Mouse (Mus musculus) large intestine, adult 2 months (tissue): ENCODE measurements around the gene Psmb7. TPM values are rescaled to one million over a fixed set of nuclear protein-coding genes. Genes with fewer than 3 reads are reported as not detected.

Experiments
- DNase-seq: peaks from one replicate; pipeline ENCODE4 v3.0.0-alpha.2; 2012; ENCODE audit warnings: low read depth, low spot score
- WGBS: fragments of 180-500 bp; shearing (Covaris S2); methylation state at CpG from one replicate; pipeline ENCODE4 v1.1.7; 2018; 5-methylcytosine and 5-hydroxymethylcytosine counted together
- polyA plus RNA-seq: library from polyadenylated mRNA; depleted of rRNA; stranded (reverse); fragments of >200 nt; gene quantifications from 2 replicates; pipeline ENCODE4 v1.2.3, GENCODE M21; 2012; rRNA removed

Gene Psmb7
- 85.4 and 91.4 TPM in 2 replicates for polyA plus RNA-seq

DNA sequence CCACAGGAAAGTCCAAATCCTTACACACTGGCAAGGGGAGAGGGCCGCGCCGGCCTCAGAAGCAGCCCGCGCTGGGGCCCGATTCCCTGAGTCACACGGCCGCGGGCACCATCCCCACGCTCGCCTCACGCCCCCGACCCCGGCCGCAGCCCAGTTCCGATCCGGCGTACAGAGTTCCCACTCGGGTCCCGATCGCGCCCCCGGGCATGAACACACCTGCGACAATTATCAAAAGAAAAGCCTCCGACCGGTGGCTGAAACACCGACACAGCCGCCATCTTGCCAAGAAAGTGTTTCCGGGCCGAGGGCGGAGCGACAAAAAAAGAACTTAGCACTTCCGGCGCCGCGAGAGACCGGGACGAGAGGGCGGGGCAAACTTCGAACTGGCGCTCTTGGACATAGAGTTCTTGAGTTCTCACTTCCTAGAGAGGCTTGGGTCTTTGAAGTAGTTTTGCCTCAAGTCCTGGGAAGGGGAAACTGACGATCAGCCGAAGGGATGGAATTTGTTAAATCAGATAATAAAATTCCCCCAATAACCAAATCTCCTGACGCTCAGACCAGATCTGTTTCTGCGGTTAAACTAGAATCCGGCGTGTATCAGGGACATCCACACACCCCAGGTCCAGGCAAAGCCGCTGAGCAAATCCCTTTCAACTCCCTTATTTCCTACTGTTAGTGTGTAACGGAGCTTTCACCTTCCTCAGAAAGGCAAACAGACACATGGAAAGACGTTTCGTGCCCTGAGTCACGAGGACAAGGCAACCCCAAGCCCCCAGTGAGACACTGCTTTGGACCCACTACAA lies at the start of gene Psmb7:
Gene Psmb7, minus strand, starts transcription at position 463 of the 803 bp plus-strand sequence.
- 2% methylated on average over 52 of the region's 52 CpGs for WGBS
- peak; percentile 81 for DNase-seq

GRCm38 (mm10) chr2:38691542-38691941 lies 47.7 kb upstream of the Psmb7 start:
- WGBS: 10% methylated on average over 8 of the region's 8 CpGs
- peak; percentile 13 for DNase-seq

DNA sequence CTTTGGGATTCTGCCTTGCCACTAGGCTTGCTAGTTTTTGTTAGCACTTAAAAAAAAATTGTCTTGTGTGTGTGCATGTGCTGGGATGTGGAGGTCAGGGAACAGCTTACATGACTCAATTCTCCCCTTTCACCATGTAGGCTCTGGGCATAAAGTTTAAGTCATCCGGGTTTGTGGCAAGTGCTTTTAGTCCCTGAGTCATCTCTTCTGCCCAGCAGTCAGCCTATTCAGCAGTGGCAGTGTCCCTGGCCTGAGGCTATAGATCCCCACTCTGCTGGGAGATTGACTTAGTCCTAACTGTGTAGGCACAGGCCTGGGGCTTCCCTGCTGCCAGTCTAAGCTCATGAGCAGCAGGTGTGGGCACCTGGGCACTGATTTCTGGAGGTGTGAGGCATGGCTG lies 46.0 kb upstream of the Psmb7 start:
- 87% methylated on average over 1 of the region's 1 CpGs for WGBS
- DNase-seq: no peak

- WGBS: 9% methylated on average over 29 of the region's 29 CpGs
- DNase-seq: no peak
Measured at GRCm38 (mm10) chr2:38688791-38689520, 45.1 kb upstream of the Psmb7 start.

DNA sequence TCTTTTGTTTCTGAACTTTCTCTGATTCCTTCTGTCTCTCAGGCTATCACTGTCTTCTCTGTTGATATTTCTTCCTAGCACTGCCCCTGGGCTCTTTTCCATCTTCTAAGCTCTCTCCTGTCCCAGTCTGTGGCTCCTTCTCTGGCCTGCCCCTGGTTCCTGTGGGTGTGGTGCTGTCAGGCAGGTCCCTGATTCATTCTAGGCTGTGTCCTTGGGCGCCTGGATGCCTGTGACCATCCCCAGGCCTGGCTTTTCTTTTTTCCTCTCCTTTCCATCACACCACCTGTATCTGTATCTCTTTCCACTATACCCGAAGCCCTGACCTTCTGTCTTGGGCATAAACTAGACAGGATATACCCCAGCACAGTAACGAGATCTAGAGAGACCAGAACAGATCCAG lies 41.9 kb upstream of the Psmb7 start:
- WGBS: 59% methylated on average over 3 of the region's 3 CpGs
- no peak for DNase-seq

GRCm38 (mm10) chr2:38683083-38683482 lies 39.2 kb upstream of the Psmb7 start:
- DNase-seq: no peak
- 75% methylated on average over 5 of the region's 5 CpGs for WGBS

DNA sequence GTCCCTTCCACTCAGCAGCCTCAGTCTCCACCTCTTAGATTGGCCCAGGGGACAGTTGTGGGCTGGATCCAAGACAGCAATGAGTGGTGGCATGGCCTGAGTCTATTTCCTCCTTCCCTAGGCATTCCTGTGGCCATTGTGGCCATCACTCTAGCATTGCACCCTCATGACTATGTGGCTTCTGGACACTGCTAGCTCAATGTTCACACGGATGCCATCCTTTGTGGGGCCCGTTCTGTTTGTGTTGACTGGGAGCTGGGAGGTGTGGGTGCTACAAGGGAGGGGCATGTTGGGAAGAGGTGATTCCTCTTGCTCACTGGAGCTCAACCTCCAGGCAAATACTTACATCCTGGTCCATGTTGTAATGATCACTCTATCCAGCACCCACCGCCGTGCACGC lies 38.3 kb upstream of the Psmb7 start:
- 85% methylated on average over 5 of the region's 5 CpGs for WGBS
- DNase-seq: no peak

- DNase-seq: no peak
Measured at GRCm38 (mm10) chr2:38678947-38679346, 35.1 kb upstream of the Psmb7 start.

DNA sequence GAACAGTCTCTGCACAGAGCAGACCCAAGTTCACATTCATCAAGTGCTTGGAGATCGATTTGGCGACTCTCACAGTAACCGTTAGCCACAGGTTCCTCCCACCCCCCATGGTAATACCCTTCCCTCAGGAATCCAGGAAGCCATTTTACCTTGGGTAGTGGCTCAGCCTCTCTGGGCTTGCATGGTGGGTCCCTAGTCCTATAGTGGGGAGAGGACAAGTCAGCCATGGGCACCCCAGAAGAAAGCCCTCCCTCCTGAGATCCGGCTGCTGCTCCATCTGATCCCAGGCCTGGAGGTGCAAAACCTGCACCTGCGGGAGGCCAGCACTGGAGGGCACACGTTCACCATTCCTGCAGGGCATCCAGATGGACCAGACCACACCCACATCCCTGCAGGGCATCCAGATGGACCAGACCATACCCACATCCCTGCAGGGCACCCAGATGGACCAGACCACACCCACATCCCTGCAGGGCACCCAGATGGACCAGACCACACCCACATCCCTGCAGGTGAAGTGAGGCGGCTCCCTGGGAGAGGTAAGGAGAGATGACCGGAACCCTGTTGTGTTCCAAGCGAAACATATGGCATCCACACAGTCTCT lies 31.6 kb upstream of the Psmb7 start:
- WGBS: 48% methylated on average over 9 of the region's 9 CpGs
- no peak for DNase-seq

DNA sequence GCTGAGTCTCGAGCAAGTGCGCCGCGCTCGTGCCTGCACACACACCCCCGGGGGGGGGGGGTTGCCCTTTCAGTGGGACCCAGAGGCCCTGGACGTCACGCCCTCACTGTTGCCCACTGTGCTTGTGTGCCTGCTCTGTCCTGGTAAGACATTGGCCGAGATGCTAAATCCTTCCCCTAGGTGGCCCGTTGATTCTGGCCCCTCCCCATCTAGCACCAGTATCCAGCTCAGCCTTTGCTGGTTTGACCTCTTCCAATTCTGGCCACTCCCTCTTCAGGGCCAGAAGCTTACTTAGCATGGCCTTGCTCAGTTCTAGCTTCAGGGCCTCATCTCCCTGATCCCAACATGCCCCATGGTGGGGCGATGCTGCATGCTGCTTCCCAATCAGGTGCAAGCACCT lies 28.6 kb upstream of the Psmb7 start:
- WGBS: 62% methylated on average over 11 of the region's 11 CpGs
- DNase-seq: no peak

- WGBS: 12% methylated on average over 17 of the region's 17 CpGs
- no peak for DNase-seq
Measured at GRCm38 (mm10) chr2:38668802-38669580, 25.1 kb upstream of the Psmb7 start.

GRCm38 (mm10) chr2:38661398-38661797 lies 17.5 kb upstream of the Psmb7 start:
- no peak for DNase-seq
- 3% methylated on average over 1 of the region's 1 CpGs for WGBS

DNA sequence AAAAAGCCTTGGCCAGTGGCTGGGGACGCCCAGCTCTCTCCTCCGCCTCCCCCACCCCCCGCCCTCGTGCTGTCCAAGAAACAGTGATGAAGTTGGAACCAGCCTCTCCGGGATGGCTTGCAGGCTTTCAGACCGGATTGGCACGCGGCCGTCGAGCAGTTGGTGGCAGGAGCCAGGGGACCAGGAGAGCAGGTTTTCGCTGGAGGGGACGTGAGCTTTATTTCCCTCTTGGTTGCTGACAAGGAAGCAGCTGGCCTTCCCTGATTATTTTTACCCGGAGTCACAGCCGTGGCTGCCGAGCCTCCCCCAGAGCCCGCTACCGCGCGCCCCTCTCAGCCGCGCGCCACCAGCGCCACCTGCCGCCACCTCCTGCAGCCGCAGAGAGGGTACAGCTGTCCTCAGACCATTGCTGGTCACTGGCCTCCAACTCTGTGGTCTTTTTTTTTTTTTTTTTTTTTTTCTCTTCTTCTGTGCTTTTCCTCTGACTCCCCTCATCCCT lies 14.5 kb upstream of the Psmb7 start:
- DNase-seq: no peak
- WGBS: under 1% methylated on average over 25 of the region's 25 CpGs

- no peak for DNase-seq
- WGBS: 80% methylated on average over 2 of the region's 2 CpGs
Measured at GRCm38 (mm10) chr2:38653694-38654093, 9.8 kb upstream of the Psmb7 start.

- WGBS: 87% methylated on average over 5 of the region's 5 CpGs
- DNase-seq: no peak
Measured at GRCm38 (mm10) chr2:38653293-38653619, 9.4 kb upstream of the Psmb7 start.

DNA sequence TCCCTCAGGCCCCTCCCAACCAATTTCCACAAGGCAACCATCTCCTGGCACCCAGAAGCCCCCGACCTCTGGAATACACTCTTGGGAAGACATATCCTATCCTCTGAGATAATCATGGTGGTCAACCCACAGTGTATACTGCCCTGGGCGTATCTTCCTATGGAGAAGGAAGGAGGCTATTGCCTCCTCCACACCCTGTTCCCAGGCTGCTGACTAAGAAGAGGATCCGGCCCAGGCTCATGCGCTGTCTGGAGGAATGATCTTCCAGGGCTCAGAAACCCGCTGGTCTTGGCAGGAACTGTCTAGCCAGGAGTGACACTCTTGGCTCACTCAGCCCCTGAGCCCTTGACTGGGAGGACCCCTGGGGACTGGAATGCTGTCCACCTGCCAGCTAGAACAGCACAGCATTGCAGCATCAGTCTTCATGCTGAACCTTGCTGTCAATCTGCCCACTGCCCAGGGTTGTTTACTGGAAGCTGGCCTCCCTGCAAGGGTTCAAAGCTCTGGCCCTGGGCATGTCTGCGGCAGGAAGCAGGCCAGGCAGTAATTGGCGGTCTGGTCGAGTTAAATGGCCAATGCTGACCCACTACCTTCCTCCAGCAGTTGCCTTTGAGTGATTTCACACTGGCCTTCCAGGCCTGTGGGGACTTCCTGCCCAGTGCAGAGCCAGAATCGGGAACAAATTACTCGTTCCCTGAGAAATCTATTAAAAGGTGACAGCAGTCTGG lies 8.8 kb upstream of the Psmb7 start:
- WGBS: 62% methylated on average over 10 of the region's 10 CpGs
- no peak for DNase-seq

- DNase-seq: no peak
- WGBS: 68% methylated on average over 7 of the region's 7 CpGs
Measured at GRCm38 (mm10) chr2:38652098-38652497, 8.2 kb upstream of the Psmb7 start.

DNA sequence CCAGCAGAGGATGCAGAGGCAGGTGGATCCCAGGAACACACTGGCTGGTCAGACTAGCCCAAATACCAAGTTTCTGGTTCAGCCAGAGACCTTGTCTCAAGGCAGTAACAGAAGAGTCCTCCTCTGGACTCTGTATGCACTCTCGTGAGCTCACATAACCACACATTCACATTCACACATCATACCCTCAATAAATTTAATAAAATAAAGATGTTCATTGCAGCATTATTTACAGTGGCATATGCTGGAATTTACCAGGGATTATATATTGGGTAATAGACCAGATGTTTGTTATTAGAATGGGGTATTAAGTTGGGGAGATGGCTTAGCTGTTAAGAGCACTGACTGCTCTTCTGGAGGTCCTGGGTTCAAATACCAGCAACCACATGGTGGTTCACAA lies 6.5 kb upstream of the Psmb7 start:
- no peak for DNase-seq
- whole genome bisulfite sequencing: 64% methylated on average over 1 of the region's 1 CpGs

DNA sequence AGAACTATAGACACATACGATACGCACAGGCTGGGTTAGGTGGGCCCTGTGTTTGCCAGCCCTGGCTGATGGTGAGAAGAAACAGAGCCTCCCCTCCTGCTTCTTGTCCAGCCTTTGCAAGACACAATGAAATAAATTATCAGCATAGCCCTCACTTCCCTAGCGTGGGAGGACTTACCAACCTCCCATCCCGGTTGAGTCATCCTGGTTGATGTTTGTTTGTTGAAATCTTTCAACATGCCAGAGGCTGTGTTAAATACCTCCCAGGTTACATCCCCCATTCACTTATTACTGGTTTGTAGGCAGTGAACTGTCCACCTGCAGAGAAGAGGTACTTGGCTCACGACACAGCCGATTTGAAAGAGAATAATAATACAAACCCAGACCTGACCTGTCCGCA lies 3.8 kb upstream of the Psmb7 start:
- no peak for DNase-seq
- 70% methylated on average over 7 of the region's 7 CpGs for WGBS
